Mouse (Mus musculus) liver, embryonic 14.5 days (tissue): ENCODE results near the gene Ubash3b.

Experiments used
- CTCF ChIP-seq: IDR thresholded peaks from 2 replicates; pipeline ENCODE4 v1.5.1; 2016; ENCODE audit warnings: antibody characterized with exemption, low read depth, control low read depth
- EP300 ChIP-seq: IDR thresholded peaks from 2 replicates; pipeline ENCODE4 v1.6.1; 2016; ENCODE audit warnings: antibody characterized with exemption, low read depth

DNA sequence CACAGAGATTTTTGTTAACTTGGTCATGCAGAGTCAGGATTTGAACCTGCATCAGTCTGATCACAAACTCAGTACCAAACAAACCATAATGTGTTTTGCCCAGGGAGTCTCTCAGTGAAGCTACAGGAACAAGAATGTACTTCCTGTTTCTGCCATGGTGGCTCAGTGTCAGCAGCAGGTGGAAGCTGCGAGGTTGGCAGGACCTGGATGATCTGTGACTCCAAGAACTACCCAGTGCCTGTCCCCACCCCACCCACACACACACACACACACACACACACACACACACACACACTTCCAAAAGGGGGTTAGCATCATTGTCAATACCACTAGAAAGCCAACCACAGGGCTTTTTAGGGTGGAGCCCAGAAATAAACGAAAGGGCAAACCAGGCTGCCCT is 20.5 kb downstream of the Ubash3b start:
- TF ChIP-seq CTCF (no peak), EP300 (no peak)
